ENCODE assay signal across 8 mouse cellular contexts in the genomic region with DNA sequence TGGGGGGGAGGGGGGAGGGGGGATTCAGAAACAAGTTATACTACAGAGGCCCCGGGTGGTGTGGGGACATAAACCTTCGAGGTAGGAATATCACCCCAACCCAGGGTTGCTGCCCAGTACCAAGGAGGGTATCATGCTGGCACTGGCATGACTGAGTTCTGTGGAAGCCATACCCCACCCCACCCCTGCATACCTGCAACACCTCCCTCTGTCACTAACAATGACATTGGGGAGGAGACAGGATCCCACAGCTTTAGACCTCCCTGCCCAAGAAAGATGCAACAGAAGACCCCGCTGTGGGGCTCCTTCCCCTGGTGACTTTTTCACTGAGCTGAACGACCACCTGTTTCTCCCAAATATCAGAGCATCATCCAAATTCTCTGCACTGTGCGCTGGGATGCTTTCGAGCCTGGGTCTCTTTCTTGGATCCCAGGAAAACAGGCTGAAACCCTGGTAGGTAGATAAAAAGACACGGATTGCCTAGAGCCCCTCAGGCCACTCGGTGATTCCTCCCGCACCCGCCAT.
A peak's percentile ranks its signal among the peaks of the same experiment; 100 is the strongest.
DNase-seq lines count a peak whose midpoint lies in the region; ATAC-seq and TF ChIP-seq lines count a peak whose summit lies in the region.

No protein-coding gene starts in this region.

- 21% methylated on average over 10 of the region's 10 CpGs for WGBS in kidney, postnatal 0 days
- WGBS in forebrain, embryonic 10.5 days, result 20% methylated on average over 10 of the region's 10 CpGs
- WGBS in intestine, embryonic 15.5 days, result 18% methylated on average over 10 of the region's 10 CpGs
- WGBS in neural tube, embryonic 13.5 days, result 15% methylated on average over 10 of the region's 10 CpGs

- H3K4me2 ChIP-seq in kidney, postnatal 0 days (ENCODE audit: low read length), result peak overlapping the region; percentile 79
- peak overlapping the region; percentile 94 for H3K4me2 ChIP-seq in intestine, embryonic 15.5 days (replicated peaks)
- H3K4me2 ChIP-seq in neural tube, embryonic 13.5 days, result peak overlapping the region; percentile 68

- H3K4me3 ChIP-seq in kidney, postnatal 0 days (replicated peaks; ENCODE audit: low read depth, low read length), result peak overlapping the region; percentile 27; the same call in 1 of the 2 replicates
- peak overlapping the region; percentile 46 for H3K4me3 ChIP-seq in forebrain, embryonic 10.5 days
- peak overlapping the region; percentile 38; the same call in 1 of the 2 replicates for H3K4me3 ChIP-seq in intestine, embryonic 15.5 days (replicated peaks)
- H3K4me3 ChIP-seq in neural tube, embryonic 13.5 days, result peak overlapping the region; percentile 36

- H3K36me3 ChIP-seq in kidney, postnatal 0 days (ENCODE audit: insufficient read depth, low read length), result no peaks in the 10 kb centered on the region
- no peaks in the 10 kb centered on the region for H3K36me3 ChIP-seq in forebrain, embryonic 10.5 days (replicated peaks)
- H3K36me3 ChIP-seq in intestine, embryonic 15.5 days, result no peaks in the 10 kb centered on the region
- no peaks in the 10 kb centered on the region for H3K36me3 ChIP-seq in neural tube, embryonic 13.5 days

- H3K27ac ChIP-seq in kidney, postnatal 0 days, result peak overlapping the region; percentile 72
- H3K27ac ChIP-seq in forebrain, embryonic 10.5 days, result peak overlapping the region; percentile 95
- H3K27ac ChIP-seq in intestine, embryonic 15.5 days, result 0 out of 2 replicates have a peak overlapping the region, but pooled peaks have one; percentile 65
- H3K27ac ChIP-seq in neural tube, embryonic 13.5 days (replicated peaks), result peak overlapping the region; percentile 96

- H3K9me3 ChIP-seq in kidney, postnatal 0 days (replicated peaks; ENCODE audit: low read length), result no peaks in the 10 kb centered on the region
- no peaks in the 10 kb centered on the region for H3K9me3 ChIP-seq in forebrain, embryonic 10.5 days
- H3K9me3 ChIP-seq in intestine, embryonic 15.5 days, result no peaks in the 10 kb centered on the region
- no peaks in the 10 kb centered on the region for H3K9me3 ChIP-seq in neural tube, embryonic 13.5 days

- DNase-seq in kidney, postnatal 0 days (ENCODE audit: low spot score), result no peak
- no peak for DNase-seq in kidney, adult 18-20 months
- DNase-seq in forebrain, embryonic 10.5 days (ENCODE audit: extremely low spot score, low spot score), result no peak
- DNase-seq in spleen, postnatal 4 days (ENCODE audit: low spot score in 2 of 2), result no peak
- no peak for DNase-seq in adrenal gland, postnatal 4 days (ENCODE audit: low spot score in 2 of 2)
- DNase-seq in left cerebral cortex, postnatal 14 days (ENCODE audit: low spot score in 2 of 2), result no peak

- intact Hi-C loops in left cerebral cortex, postnatal 14 days (cut with DNase I), result no loop called here

- no peaks in the 10 kb centered on the region for H3K27me3 ChIP-seq in kidney, postnatal 0 days (ENCODE audit: insufficient read depth, low read length)
- H3K27me3 ChIP-seq in forebrain, embryonic 10.5 days (ENCODE audit: poor library complexity, severe bottlenecking), result no peaks in the 10 kb centered on the region
- no peaks in the 10 kb centered on the region for H3K27me3 ChIP-seq in intestine, embryonic 15.5 days (replicated peaks)
- no peaks in the 10 kb centered on the region for H3K27me3 ChIP-seq in neural tube, embryonic 13.5 days

- no peak for TF ChIP-seq CTCF in kidney, postnatal 0 days (IDR thresholded peaks at IDR 0.05; ENCODE audit: low read depth)

- peak overlapping the region; percentile 56; the same call in 1 of the 2 replicates for H3K9ac ChIP-seq in kidney, postnatal 0 days (ENCODE audit: low read depth, low read length)
- peak overlapping the region; percentile 46; the same call in 1 of the 2 replicates for H3K9ac ChIP-seq in intestine, embryonic 15.5 days
- peak overlapping the region; percentile 75 for H3K9ac ChIP-seq in neural tube, embryonic 13.5 days

- peaks cover 31% of the 10 kb centered on the region for H3K4me1 ChIP-seq in kidney, postnatal 0 days (replicated peaks; ENCODE audit: insufficient read depth, low read length)
- H3K4me1 ChIP-seq in forebrain, embryonic 10.5 days, result peaks cover 58% of the 10 kb centered on the region
- H3K4me1 ChIP-seq in intestine, embryonic 15.5 days (replicated peaks), result peaks cover 14% of the 10 kb centered on the region
- peaks cover 54% of the 10 kb centered on the region for H3K4me1 ChIP-seq in neural tube, embryonic 13.5 days (replicated peaks)

- no peak for ATAC-seq in kidney, postnatal 0 days (replicated peaks; ENCODE audit: low FRiP score, low read depth)
- ATAC-seq in intestine, embryonic 15.5 days, result no peak
- peak; percentile 5; the same call in 1 of the 2 replicates for ATAC-seq in neural tube, embryonic 13.5 days (ENCODE audit: low read depth)
